Mouse (Mus musculus): ENCODE data around the gene 2410131K14Rik. TPM values are rescaled to one million over a fixed set of nuclear protein-coding genes. Genes with fewer than 3 reads are reported as not detected.

2410131K14Rik gene
- polyA plus RNA-seq, 1 experiment from 2014 or later: 18.2 TPM

DNA sequence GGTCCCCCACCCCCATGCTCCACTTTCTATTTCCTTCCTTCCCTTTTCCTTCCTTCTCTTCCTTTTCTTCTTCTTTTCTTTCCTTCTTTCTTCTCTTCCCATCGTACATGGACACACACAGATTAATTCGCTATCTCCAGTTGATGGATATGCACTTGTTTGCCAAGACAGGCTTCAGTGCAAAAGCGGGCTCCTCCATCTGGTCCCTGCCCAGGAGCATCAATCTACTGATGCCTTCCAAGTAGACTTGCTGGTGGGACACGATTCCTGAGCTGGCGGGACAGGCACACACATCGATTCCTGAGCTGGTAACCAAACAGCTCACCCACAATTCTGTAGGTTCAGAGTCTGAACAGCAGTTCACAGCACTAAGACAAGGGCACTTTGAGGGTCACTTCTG is 68.7 kb downstream of the 2410131K14Rik start:
- WGBS: 96% methylated on average over 6 of the region's 6 CpGs
- H3K27me3 ChIP-seq (ENCODE audit: control insufficient read depth, insufficient read depth, low read depth, low read length): no peaks in the 10 kb centered on the region; the same call in 1 of the 2 replicates
- ATAC-seq: no peak
- no peak overlapping the region for H3K9ac ChIP-seq (ENCODE audit: low read depth, low read length)
- H3K27ac ChIP-seq (ENCODE audit: low read length): no peak overlapping the region
- H3K9me3 ChIP-seq (replicated peaks; ENCODE audit: control insufficient read depth, low read length, poor library complexity, severe bottlenecking): no peaks in the 10 kb centered on the region
- peaks cover under 1% of the 10 kb centered on the region; the same call in 1 of the 2 replicates for H3K4me1 ChIP-seq (ENCODE audit: control insufficient read depth, insufficient read depth, low read length)
- H3K36me3 ChIP-seq (ENCODE audit: control insufficient read depth, insufficient read depth, low read length): no peaks in the 10 kb centered on the region
- no peak overlapping the region for H3K4me2 ChIP-seq (ENCODE audit: low read length)
- H3K4me3 ChIP-seq (ENCODE audit: low read depth, low read length): no peak overlapping the region

Other genes starting within 250 kb of the 2410131K14Rik start
- 6.8 and 23.7 TPM in 2 replicates for gene Tesc, start 217.5 kb upstream of the 2410131K14Rik start, polyA plus RNA-seq (2015; fragmentation: Nextera tagmentation; extraction: Ambion mirVana)
- gene Fbxw8, start 89.8 kb upstream of the 2410131K14Rik start, polyA plus RNA-seq (2015; fragmentation: Nextera tagmentation; extraction: Ambion mirVana): 18.4 TPM in 2 replicates
- gene Hrk, start 80.6 kb upstream of the 2410131K14Rik start, polyA plus RNA-seq (2015; fragmentation: Nextera tagmentation; extraction: Ambion mirVana): 4.1 and 4.6 TPM in 2 replicates
- gene Rnft2, start 111 bp upstream of the 2410131K14Rik start, polyA plus RNA-seq (2015; fragmentation: Nextera tagmentation; extraction: Ambion mirVana): 11.5 and 11.9 TPM in 2 replicates